8 mouse cellular contexts compared by ENCODE assay signal in the genomic region with DNA sequence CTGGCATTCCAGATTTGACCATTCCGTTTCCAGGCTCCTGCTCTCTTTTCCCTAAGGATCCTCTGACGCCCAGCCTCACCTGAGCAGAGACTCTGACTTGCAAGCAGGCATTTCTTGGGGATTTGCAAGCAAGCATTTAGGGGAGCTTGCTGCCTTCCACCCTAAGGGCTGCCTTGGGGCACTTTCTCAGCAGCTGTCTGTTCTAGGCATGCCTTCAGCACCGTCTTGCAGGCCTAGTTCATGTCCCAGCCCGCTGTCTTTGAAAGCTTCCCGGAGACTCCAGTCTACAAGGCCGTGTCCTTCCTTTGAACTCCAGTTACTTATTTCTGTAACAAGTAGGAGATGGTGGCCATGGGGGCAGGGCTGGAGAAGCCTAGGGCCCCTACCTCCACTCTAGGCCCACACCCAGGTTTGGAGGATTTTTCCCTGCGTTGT. TPM values are rescaled to one million over a fixed set of nuclear protein-coding genes. Genes with fewer than 3 reads are reported as not detected.
DNase-seq lines count a peak whose midpoint lies in the region; ATAC-seq and TF ChIP-seq lines count a peak whose summit lies in the region.

No protein-coding gene starts in this region.

- H3K9ac ChIP-seq in forebrain, embryonic 12.5 days, result peak overlapping the region; percentile 80
- H3K9ac ChIP-seq in kidney, embryonic 15.5 days, result peak overlapping the region; percentile 80
- no peak overlapping the region for H3K9ac ChIP-seq in midbrain, embryonic 12.5 days (replicated peaks)

- TF ChIP-seq CTCF in testis, adult 2 months (IDR thresholded peaks at IDR 0.05; ENCODE audit: control insufficient read depth, insufficient read depth, insufficient replicate concordance, low read depth, low read length), result no peak

- no peaks in the 10 kb centered on the region for H3K9me3 ChIP-seq in forebrain, embryonic 12.5 days
- H3K9me3 ChIP-seq in kidney, embryonic 15.5 days (replicated peaks), result no peaks in the 10 kb centered on the region
- H3K9me3 ChIP-seq in midbrain, embryonic 12.5 days, result no peaks in the 10 kb centered on the region

- no peaks in the 10 kb centered on the region for H3K36me3 ChIP-seq in testis, adult 2 months (ENCODE audit: control insufficient read depth, insufficient read depth, low read length)
- H3K36me3 ChIP-seq in forebrain, embryonic 12.5 days (replicated peaks), result no peaks in the 10 kb centered on the region
- H3K36me3 ChIP-seq in kidney, embryonic 15.5 days, result no peaks in the 10 kb centered on the region
- no peaks in the 10 kb centered on the region for H3K36me3 ChIP-seq in midbrain, embryonic 12.5 days

- ATAC-seq in forebrain, embryonic 12.5 days (ENCODE audit: low FRiP score), result no peak
- peak; percentile 28; the same call in 1 of the 2 replicates for ATAC-seq in kidney, embryonic 15.5 days (replicated peaks; ENCODE audit: low FRiP score)
- no peak for ATAC-seq in midbrain, embryonic 12.5 days (ENCODE audit: low FRiP score, low read depth)
- no peak for ATAC-seq in megakaryocyte-erythroid progenitor cell, adult 5-6 weeks (replicated peaks; ENCODE audit: low FRiP score, low TSS enrichment, poor library complexity, severe bottlenecking)

- no peak for TF ChIP-seq POLR2A in testis, adult 2 months (IDR thresholded peaks at IDR 0.05; ENCODE audit: control insufficient read depth, low read depth, low read length)

- no peaks in the 10 kb centered on the region for H3K27me3 ChIP-seq in testis, adult 2 months (ENCODE audit: control insufficient read depth, insufficient read depth, low read length)
- H3K27me3 ChIP-seq in forebrain, embryonic 12.5 days, result peaks cover 26% of the 10 kb centered on the region
- 0 out of 2 replicates have a peak, but pooled peaks cover 4% of the 10 kb centered on the region for H3K27me3 ChIP-seq in kidney, embryonic 15.5 days
- H3K27me3 ChIP-seq in midbrain, embryonic 12.5 days, result peaks cover 36% of the 10 kb centered on the region

- H3K4me1 ChIP-seq in testis, adult 2 months (ENCODE audit: control insufficient read depth, insufficient read depth, low read length), result peaks cover 16% of the 10 kb centered on the region
- H3K4me1 ChIP-seq in forebrain, embryonic 12.5 days, result peaks cover 21% of the 10 kb centered on the region
- peaks cover 62% of the 10 kb centered on the region for H3K4me1 ChIP-seq in kidney, embryonic 15.5 days
- peaks cover 20% of the 10 kb centered on the region for H3K4me1 ChIP-seq in midbrain, embryonic 12.5 days

- H3K4me3 ChIP-seq in testis, adult 2 months (ENCODE audit: control insufficient read depth, low read depth, low read length), result peak overlapping the region; percentile 87
- H3K4me3 ChIP-seq in forebrain, embryonic 12.5 days (replicated peaks), result peak overlapping the region; percentile 58
- peak overlapping the region; percentile 66 for H3K4me3 ChIP-seq in kidney, embryonic 15.5 days (replicated peaks)
- H3K4me3 ChIP-seq in midbrain, embryonic 12.5 days, result peak overlapping the region; percentile 65

- peak overlapping the region; percentile 92 for H3K4me2 ChIP-seq in forebrain, embryonic 12.5 days
- peak overlapping the region; percentile 68 for H3K4me2 ChIP-seq in kidney, embryonic 15.5 days
- H3K4me2 ChIP-seq in midbrain, embryonic 12.5 days (replicated peaks), result peak overlapping the region; percentile 95

- H3K27ac ChIP-seq in testis, adult 2 months (ENCODE audit: control insufficient read depth, insufficient read depth, low read depth, low read length), result peak overlapping the region; percentile 50
- H3K27ac ChIP-seq in forebrain, embryonic 12.5 days, result 0 out of 2 replicates have a peak overlapping the region, but pooled peaks have one; percentile 42
- H3K27ac ChIP-seq in kidney, embryonic 15.5 days, result peak overlapping the region; percentile 97
- H3K27ac ChIP-seq in midbrain, embryonic 12.5 days (replicated peaks), result no peak overlapping the region

- DNase-seq in testis, postnatal 10 days (ENCODE audit: low spot score), result no peak
- DNase-seq in spleen, postnatal 4 days (ENCODE audit: low spot score in 2 of 2), result no peak
- DNase-seq in B cell, adult 2 months, result no peak

- WGBS in forebrain, embryonic 12.5 days, result 41% methylated on average over 7 of the region's 7 CpGs
- WGBS in kidney, embryonic 15.5 days, result 3% methylated on average over 7 of the region's 7 CpGs
- WGBS in midbrain, embryonic 12.5 days, result 36% methylated on average over 7 of the region's 7 CpGs

RNA-seq across cellular contexts. Expression of gene Dock1, which starts 1.0 kb away (rescaled TPM):
- 2.1 and 2.2 TPM in 2 replicates for polyA plus RNA-seq in testis, adult 2 months (2012; rRNA removed)
- polyA plus RNA-seq in forebrain, embryonic 12.5 days (2016; fragmentation: Nextera tagmentation; extraction: Ambion mirVana), result 23.3 and 24.4 TPM in 2 replicates
- 46.8 and 47.7 TPM in 2 replicates for polyA plus RNA-seq in kidney, embryonic 15.5 days (2015; fragmentation: Nextera tagmentation; extraction: Ambion mirVana)
- 17.7 and 18.4 TPM in 2 replicates for polyA plus RNA-seq in midbrain, embryonic 12.5 days (2016; fragmentation: Nextera tagmentation; extraction: Ambion mirVana)
- total RNA-seq in megakaryocyte-erythroid progenitor cell, adult 5-6 weeks (2014; fragmentation: Nextera tagmentation), result 0.40 TPM in 1 of 2 replicates, not detected in the other
- total RNA-seq in megakaryocyte-erythroid progenitor cell, adult 5-6 weeks (2017), result 0.56 and 2.9 TPM in 2 replicates
